Mouse (Mus musculus) adrenal gland, postnatal 14 days (tissue): ENCODE results near the gene Olfr1238. TPM values are rescaled to one million over a fixed set of nuclear protein-coding genes. Genes with fewer than 3 reads are reported as not detected.

Source experiments
- DNase-seq: peaks from one replicate; pipeline ENCODE4 v3.0.0; 2021; ENCODE audit warnings: mixed read lengths
- long read RNA-seq, 2 experiments: library from polyadenylated mRNA; stranded (forward); transcript quantifications; one replicate each; pipeline ENCODE4 v2.0.0; 2021
- total RNA-seq: library from RNA; stranded (reverse); gene quantifications from 2 replicates; pipeline ENCODE4 v1.2.3, GENCODE M21; 2021

Olfr1238 gene
- total RNA-seq, result not detected in 2 replicates
- long read RNA-seq, experiment 1, result 0 reads
- long read RNA-seq, experiment 2, result 0 reads

GRCm38 (mm10) chr2:89409576-89409975, at the start of gene Olfr1238:
Olfr1238 (minus strand) TSS chr2:89409676.
- DNase-seq, result no peak

- no peak for DNase-seq
Observed at GRCm38 (mm10) chr2:89442900-89443299, 33.4 kb upstream of the Olfr1238 start, which contains the start of gene Olfr1240. Olfr1240 (minus strand) TSS chr2:89443000.

GRCm38 (mm10) chr2:89420307-89420706, 10.8 kb upstream of the Olfr1238 start, which contains the start of gene Olfr1239:
Olfr1239 (minus strand) TSS chr2:89420407.
- no peak for DNase-seq

GRCm38 (mm10) chr2:89414557-89414956, 5.1 kb upstream of the Olfr1238 start:
- no peak for DNase-seq

GRCm38 (mm10) chr2:89400882-89401281, 8.6 kb downstream of the Olfr1238 start:
- no peak for DNase-seq

GRCm38 (mm10) chr2:89364765-89365164, 44.7 kb downstream of the Olfr1238 start, which contains the start of gene Olfr1234:
Olfr1234 (minus strand) TSS chr2:89364865.
- DNase-seq, result no peak

Other genes starting within 250 kb of the Olfr1238 start
- not detected in 2 replicates for gene Olfr1224-ps1, start 245.6 kb downstream of the Olfr1238 start, total RNA-seq
- not detected in 2 replicates for gene Olfr1225, start 235.0 kb downstream of the Olfr1238 start, total RNA-seq
- not detected in 2 replicates for gene Olfr1226, start 209.6 kb downstream of the Olfr1238 start, total RNA-seq
- gene Olfr1228, start 155.6 kb downstream of the Olfr1238 start, total RNA-seq, result not detected in 2 replicates
- not detected in 2 replicates for gene Olfr1229, start 121.7 kb downstream of the Olfr1238 start, total RNA-seq
- not detected in 2 replicates for gene Olfr1230, start 112.4 kb downstream of the Olfr1238 start, total RNA-seq
- not detected in 2 replicates for gene Olfr1231, start 102.6 kb downstream of the Olfr1238 start, total RNA-seq
- gene Olfr1232, start 80.0 kb downstream of the Olfr1238 start, total RNA-seq, result not detected in 2 replicates
- not detected in 2 replicates for gene Olfr1233, start 67.3 kb downstream of the Olfr1238 start, total RNA-seq
- gene Olfr1234, start 44.8 kb downstream of the Olfr1238 start, total RNA-seq, result not detected in 2 replicates
- not detected in 2 replicates for gene Olfr1239, start 10.7 kb upstream of the Olfr1238 start, total RNA-seq
- not detected in 2 replicates for gene Olfr1240, start 33.3 kb upstream of the Olfr1238 start, total RNA-seq
- not detected in 2 replicates for gene Olfr1241, start 77.5 kb upstream of the Olfr1238 start, total RNA-seq
- gene Olfr1242, start 88.7 kb upstream of the Olfr1238 start, total RNA-seq, result not detected in 2 replicates
- gene Olfr1243, start 121.8 kb upstream of the Olfr1238 start, total RNA-seq, result not detected in 2 replicates
- gene Olfr1245, start 168.8 kb upstream of the Olfr1238 start, total RNA-seq, result not detected in 2 replicates
- gene Olfr1246, start 183.5 kb upstream of the Olfr1238 start, total RNA-seq, result not detected in 2 replicates
- not detected in 2 replicates for gene Olfr1247, start 204.5 kb upstream of the Olfr1238 start, total RNA-seq
- gene Olfr1248, start 208.6 kb upstream of the Olfr1238 start, total RNA-seq, result not detected in 2 replicates
- gene Olfr1249, start 225.3 kb upstream of the Olfr1238 start, total RNA-seq, result not detected in 2 replicates